Mouse (Mus musculus) C2C12 (cell line): ENCODE data around the gene Ift57.

ENCODE experiments used
- CEBPB ChIP-seq: IDR thresholded peaks from one replicate; pipeline ENCODE4 v1.6.1; 2011; ENCODE audit warnings: low read depth, mild to moderate bottlenecking, control low read depth, moderate library complexity
- CTCF ChIP-seq: IDR thresholded peaks from one replicate; pipeline ENCODE4 v1.5.1; 2011; ENCODE audit not compliant: control insufficient read depth, insufficient read depth, insufficient read length
- MAX ChIP-seq: IDR thresholded peaks from one replicate; pipeline ENCODE4 v1.6.1; 2011; ENCODE audit warnings: mild to moderate bottlenecking, control low read depth
- MYOD1 ChIP-seq: IDR thresholded peaks from one replicate; pipeline ENCODE4 v1.6.1; 2011; ENCODE audit warnings: low read depth; ENCODE audit not compliant: control insufficient read depth, insufficient read length
- USF1 ChIP-seq: IDR thresholded peaks from one replicate; pipeline ENCODE4 v1.6.1; 2011; ENCODE audit warnings: low read depth, mild to moderate bottlenecking, control low read depth, moderate library complexity

GRCm38 (mm10) chr16:49769831-49770261, 70.8 kb downstream of the Ift57 start:
- TF ChIP-seq MAX (no peak), CTCF (no peak), CEBPB (no peak), USF1 (no peak), MYOD1 (no peak)
